Mouse (Mus musculus) cerebellum, postnatal 14 days (tissue): ENCODE results near the gene Il4ra.

Source experiments
- DNase-seq, 2 experiments: peaks; one replicate each; pipeline ENCODE4 v3.0.0; 2021; ENCODE audit warnings: mixed read lengths in 2 of 2

The Il4ra gene

GRCm38 (mm10) chr7:125550881-125551381 is 989 bp upstream of the Il4ra start:
- DNase-seq, result no peak

- no peak for DNase-seq
Observed at GRCm38 (mm10) chr7:125552851-125553555, 1.1 kb downstream of the Il4ra start.

GRCm38 (mm10) chr7:125553653-125554428 is 1.9 kb downstream of the Il4ra start:
- peak; percentile 67 to 70 for DNase-seq

GRCm38 (mm10) chr7:125554456-125555114 is 2.7 kb downstream of the Il4ra start:
- no peak for DNase-seq

- no peak for DNase-seq
Observed at GRCm38 (mm10) chr7:125555351-125555872, 3.5 kb downstream of the Il4ra start.

- DNase-seq, result no peak
Observed at GRCm38 (mm10) chr7:125556096-125556495, 4.2 kb downstream of the Il4ra start.

- DNase-seq, result no peak
Observed at GRCm38 (mm10) chr7:125556865-125557264, 4.9 kb downstream of the Il4ra start.

GRCm38 (mm10) chr7:125558401-125558945 is 6.6 kb downstream of the Il4ra start:
- no peak for DNase-seq

- DNase-seq, result no peak
Observed at GRCm38 (mm10) chr7:125558997-125559396, 7.1 kb downstream of the Il4ra start.

GRCm38 (mm10) chr7:125559537-125559936 is 7.6 kb downstream of the Il4ra start:
- no peak for DNase-seq

- DNase-seq, result peak; percentile 79 to 80
Observed at GRCm38 (mm10) chr7:125560146-125560785, 8.3 kb downstream of the Il4ra start.

- DNase-seq, result peak; percentile 51 to 62
Observed at GRCm38 (mm10) chr7:125561085-125561690, 9.3 kb downstream of the Il4ra start.

GRCm38 (mm10) chr7:125562413-125562812 is 10.5 kb downstream of the Il4ra start:
- DNase-seq, result no peak

GRCm38 (mm10) chr7:125563093-125563492 is 11.2 kb downstream of the Il4ra start:
- DNase-seq, result no peak

- no peak for DNase-seq
Observed at GRCm38 (mm10) chr7:125564316-125565024, 12.6 kb downstream of the Il4ra start.

GRCm38 (mm10) chr7:125565516-125566285 is 13.8 kb downstream of the Il4ra start:
- no peak for DNase-seq

GRCm38 (mm10) chr7:125566420-125566819 is 14.5 kb downstream of the Il4ra start:
- no peak for DNase-seq

- DNase-seq, result no peak
Observed at GRCm38 (mm10) chr7:125568888-125569287, 17.0 kb downstream of the Il4ra start.

GRCm38 (mm10) chr7:125571891-125572290 is 20.0 kb downstream of the Il4ra start:
- DNase-seq, result no peak

- DNase-seq, result no peak
Observed at GRCm38 (mm10) chr7:125572737-125573136, 20.8 kb downstream of the Il4ra start.
